10 mouse cellular contexts compared by ENCODE assay signal in genomic region chr1:182089600-182090297, GRCm38 (mm10). TPM values are rescaled to one million over a fixed set of nuclear protein-coding genes. Genes with fewer than 3 reads are reported as not detected.
DNase-seq lines count a peak whose midpoint lies in the region; ATAC-seq lines count a peak whose summit lies in the region.
"Had no signal": no experiment of that assay in that cellular context is flagged by ENCODE, and none has a peak within 500 bp of the region (broad histone marks: within the 10 kb centered on the region; RNA-seq: fewer than 3 reads in every experiment).

No protein-coding gene starts in this region.

- no peaks in the 10 kb centered on the region for H3K36me3 ChIP-seq in intestine, embryonic 15.5 days
- H3K36me3 ChIP-seq in stomach, embryonic 14.5 days (ENCODE audit: control insufficient read depth, insufficient read depth, low read length), result no peaks in the 10 kb centered on the region

- peak overlapping the region; percentile 22; the same call in 1 of the 2 replicates for H3K4me2 ChIP-seq in intestine, embryonic 15.5 days (replicated peaks)
- H3K4me2 ChIP-seq in stomach, embryonic 14.5 days (replicated peaks; ENCODE audit: low read depth, low read length), result no peak overlapping the region

- H3K9me3 ChIP-seq in intestine, embryonic 15.5 days, result no peaks in the 10 kb centered on the region
- H3K9me3 ChIP-seq in stomach, embryonic 14.5 days (ENCODE audit: control insufficient read depth, low read depth, low read length), result no peaks in the 10 kb centered on the region

- no peak overlapping the region for H3K9ac ChIP-seq in intestine, embryonic 15.5 days
- no peak overlapping the region for H3K9ac ChIP-seq in stomach, embryonic 14.5 days (replicated peaks; ENCODE audit: low read depth, low read length)

- H3K27me3 ChIP-seq in intestine, embryonic 15.5 days (replicated peaks), result no peaks in the 10 kb centered on the region
- H3K27me3 ChIP-seq in stomach, embryonic 14.5 days (ENCODE audit: control insufficient read depth, insufficient read depth, low read length), result no peaks in the 10 kb centered on the region

- intact Hi-C loops in left cerebral cortex, postnatal 4 days (cut with DNase I), result loop anchor here (10.0 kb wide), 1 partner anchor 65 kb away; no protein-coding TSS in a partner anchor
- intact Hi-C loops in left cerebral cortex, postnatal 25 days (cut with DNase I), result loop anchor here (5.0 kb wide), 1 partner anchor 67 kb away; no protein-coding TSS in a partner anchor

- peak; percentile 19; the same call in 1 of the 2 replicates for ATAC-seq in intestine, embryonic 15.5 days
- no peak for ATAC-seq in stomach, embryonic 14.5 days (ENCODE audit: insufficient number of reproducible peaks, insufficient read depth, low FRiP score, low read depth)
- ATAC-seq: inflammation-experienced regulatory T-cells, adult 6 months had no signal

- DNase-seq in cerebellum, postnatal 14 days, result peak; percentile 41 to 44
- no peak for DNase-seq in cerebellum, adult 9-11 months
- DNase-seq in left cerebral cortex, postnatal 4 days, result peak; percentile 83
- no peak for DNase-seq in left cerebral cortex, postnatal 25 days (ENCODE audit: low spot score in 2 of 2)
- no peak for DNase-seq in spleen, postnatal 14 days (ENCODE audit: low spot score in 2 of 2)
- no peak for DNase-seq in right cerebral cortex, postnatal 36 days (ENCODE audit: low spot score in 2 of 2)
- DNase-seq: lung, postnatal 36 days had no signal

- 25% methylated on average over 15 of the region's 15 CpGs for WGBS in intestine, embryonic 15.5 days
- 27% methylated on average over 15 of the region's 15 CpGs for WGBS in stomach, embryonic 14.5 days

- no peak overlapping the region for H3K4me3 ChIP-seq in intestine, embryonic 15.5 days (replicated peaks)
- H3K4me3 ChIP-seq in stomach, embryonic 14.5 days (ENCODE audit: low read depth, low read length), result no peak overlapping the region

- peak overlapping the region; percentile 84 for H3K27ac ChIP-seq in intestine, embryonic 15.5 days
- H3K27ac ChIP-seq in stomach, embryonic 14.5 days (ENCODE audit: low read length), result peak overlapping the region; percentile 74

- peaks cover 40% of the 10 kb centered on the region for H3K4me1 ChIP-seq in intestine, embryonic 15.5 days (replicated peaks)
- peaks cover 28% of the 10 kb centered on the region for H3K4me1 ChIP-seq in stomach, embryonic 14.5 days (ENCODE audit: control insufficient read depth, insufficient read depth, low read length)

RNA-seq across cellular contexts. Expression of gene Srp9, which starts 34.8 kb away (rescaled TPM):
- 10 to 100 TPM; 46.2 to 46.6 TPM for total RNA-seq in left cerebral cortex, postnatal 4 days (2021)
- 10 to 100 TPM; 61.0 to 64.1 TPM for total RNA-seq in left cerebral cortex, postnatal 25 days (2021)
- 144 and 173 TPM in 2 replicates for polyA plus RNA-seq in intestine, embryonic 15.5 days (2015; fragmentation: Nextera tagmentation; extraction: Ambion mirVana)
- 145 and 153 TPM in 2 replicates for polyA plus RNA-seq in stomach, embryonic 14.5 days (2014; fragmentation: Nextera tagmentation; extraction: Ambion mirVana)

Comparison
In these comparisons a context has a peak if more than half of its experiments do, and no peak if none do; other contexts are left out.
1. DNase-seq: peak in cerebellum, postnatal 14 days (2 of 2) and left cerebral cortex, postnatal 4 days (single experiment); none in cerebellum, adult 9-11 months (single experiment), left cerebral cortex, postnatal 25 days (0 of 2), spleen, postnatal 14 days (0 of 2) and right cerebral cortex, postnatal 36 days (0 of 2).